Mouse (Mus musculus): ENCODE results near the gene Slc22a5. TPM values are rescaled to one million over a fixed set of nuclear protein-coding genes. Genes with fewer than 3 reads are reported as not detected.

The Slc22a5 gene
- total RNA-seq, 2 experiments from 2014 or later: 10.6 to 10.7 TPM

- DNase-seq: no peak
Measured at GRCm38 (mm10) chr11:53841514-53841913, 49.9 kb downstream of the Slc22a5 start.

DNA sequence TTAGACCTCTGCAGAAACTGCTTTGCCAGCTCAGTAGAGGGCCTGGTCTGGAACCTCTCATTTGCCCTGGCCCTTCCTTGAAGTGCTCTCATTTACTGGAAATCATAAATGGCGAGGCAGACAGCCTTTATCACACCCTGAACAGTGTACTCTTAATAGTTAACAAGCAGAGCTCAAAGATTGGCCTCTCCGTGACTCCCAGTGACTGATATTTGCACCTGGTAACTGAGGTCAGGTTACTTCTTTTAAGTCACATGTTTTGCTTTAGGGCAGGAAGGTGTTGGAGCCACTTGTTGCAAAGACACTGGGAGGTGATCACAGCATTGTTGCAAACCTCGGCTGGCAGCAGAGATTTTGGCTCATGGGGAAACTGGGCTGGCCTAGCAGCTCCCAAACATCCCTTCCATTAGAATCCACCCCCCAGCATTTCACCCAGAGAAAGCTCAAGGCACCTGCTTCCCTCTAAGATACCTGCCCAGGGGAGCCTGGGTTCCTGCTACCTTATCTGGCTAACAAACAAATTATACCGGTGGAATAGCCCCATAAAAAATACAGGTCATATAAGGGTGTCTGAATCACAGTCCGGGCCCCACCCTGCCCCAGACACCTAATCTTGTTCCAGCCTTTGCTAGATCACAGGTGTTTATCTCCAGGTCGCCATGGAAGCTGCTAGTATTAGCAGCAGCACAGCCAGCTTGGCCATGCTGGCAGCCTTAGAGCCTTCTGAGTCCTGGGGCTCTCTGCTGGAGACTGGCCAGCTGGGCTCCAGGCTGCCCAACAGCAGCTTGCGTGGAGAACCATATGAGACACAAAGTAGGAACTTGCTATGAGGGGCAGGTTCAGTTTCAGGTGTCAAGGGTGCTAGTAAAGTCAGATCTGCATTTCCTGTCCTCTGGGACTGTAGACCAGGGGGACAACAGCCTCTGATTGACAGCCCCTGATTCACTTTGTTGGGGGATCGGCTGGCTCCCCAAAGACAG, 51.5 kb downstream of the Slc22a5 start:
- no peak for DNase-seq

- no peak for DNase-seq
Measured at GRCm38 (mm10) chr11:53839147-53839546, 52.3 kb downstream of the Slc22a5 start.

- no peak for DNase-seq
Measured at GRCm38 (mm10) chr11:53837731-53838130, 53.7 kb downstream of the Slc22a5 start.

- DNase-seq: no peak
Measured at GRCm38 (mm10) chr11:53835379-53836010, 56.0 kb downstream of the Slc22a5 start.

- DNase-seq: no peak
Measured at GRCm38 (mm10) chr11:53825409-53825808, 66.1 kb downstream of the Slc22a5 start.

DNA sequence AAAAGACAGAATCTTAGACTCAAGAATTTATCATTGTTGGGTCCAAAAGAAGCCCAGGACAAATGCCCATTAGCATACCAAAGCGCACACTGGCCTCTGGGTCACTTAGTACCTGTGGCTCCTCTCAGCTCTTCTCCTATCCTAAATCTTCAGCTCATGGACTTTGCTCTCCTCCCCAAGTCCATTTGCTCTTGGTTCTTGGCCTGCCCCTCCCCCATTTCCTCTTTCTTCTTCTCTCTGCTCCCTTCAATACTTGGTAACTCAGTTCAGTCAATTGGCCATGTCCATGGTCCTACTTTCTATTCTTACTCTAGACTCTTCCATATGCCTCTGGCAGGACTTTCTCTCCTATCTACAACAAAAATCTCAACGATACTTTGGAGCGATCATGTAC, 69.5 kb downstream of the Slc22a5 start:
- no peak for DNase-seq

- DNase-seq: peak; percentile 42
Measured at GRCm38 (mm10) chr11:53821230-53821944, 70.1 kb downstream of the Slc22a5 start.

DNA sequence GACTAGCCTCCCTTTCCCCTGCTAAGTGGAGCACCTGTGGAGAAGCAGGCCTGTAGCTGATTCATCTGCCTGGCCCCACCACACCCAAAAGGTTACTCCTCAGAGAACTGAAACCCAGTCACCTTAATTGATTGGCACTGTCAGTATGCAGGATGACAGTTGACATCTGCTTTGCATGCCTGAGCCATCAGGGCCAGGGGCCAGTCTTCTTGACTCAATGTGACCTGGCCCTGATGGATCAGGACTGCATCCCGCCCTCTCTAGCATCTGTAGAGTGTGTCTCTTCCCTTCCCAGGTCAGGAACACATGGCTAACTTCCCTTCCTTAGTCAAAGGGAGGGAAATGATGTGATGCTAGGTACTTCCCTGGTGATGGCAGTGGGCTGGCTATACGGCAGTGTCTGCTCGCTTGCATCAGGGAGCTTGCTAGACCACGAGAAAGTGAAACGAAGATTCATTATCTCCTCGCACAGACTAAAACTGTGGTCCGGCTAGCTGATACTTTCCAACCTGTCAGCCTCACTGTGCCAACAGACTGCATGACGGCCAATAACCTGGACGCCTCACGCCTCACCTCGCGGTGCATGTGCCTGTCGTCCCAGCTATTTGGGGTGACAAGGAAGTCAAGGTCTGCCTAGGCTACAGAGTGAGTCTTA, 70.8 kb downstream of the Slc22a5 start:
- DNase-seq: no peak

- DNase-seq: no peak
Measured at GRCm38 (mm10) chr11:53819511-53819910, 71.9 kb downstream of the Slc22a5 start.

DNA sequence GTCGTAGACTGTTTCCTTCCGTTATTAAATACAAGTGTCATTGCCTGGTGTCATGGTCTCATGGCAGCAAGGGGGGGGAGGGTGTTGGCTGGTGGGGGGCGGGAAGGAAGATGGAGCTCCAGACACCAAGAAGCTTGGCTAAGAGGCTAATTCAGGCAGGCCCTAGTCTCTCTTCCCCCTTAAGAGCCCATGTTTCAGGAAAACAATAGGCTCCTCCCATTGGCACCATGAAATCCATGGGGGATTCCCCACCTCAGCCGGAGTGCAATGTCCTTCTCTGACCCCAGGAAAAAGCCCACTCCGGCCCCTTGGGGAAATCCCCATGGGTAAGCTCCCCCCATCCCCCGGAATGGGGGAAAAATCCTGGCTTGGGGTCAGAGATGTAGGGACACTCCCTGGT, 72.7 kb downstream of the Slc22a5 start:
- peak; percentile 43 for DNase-seq

DNA sequence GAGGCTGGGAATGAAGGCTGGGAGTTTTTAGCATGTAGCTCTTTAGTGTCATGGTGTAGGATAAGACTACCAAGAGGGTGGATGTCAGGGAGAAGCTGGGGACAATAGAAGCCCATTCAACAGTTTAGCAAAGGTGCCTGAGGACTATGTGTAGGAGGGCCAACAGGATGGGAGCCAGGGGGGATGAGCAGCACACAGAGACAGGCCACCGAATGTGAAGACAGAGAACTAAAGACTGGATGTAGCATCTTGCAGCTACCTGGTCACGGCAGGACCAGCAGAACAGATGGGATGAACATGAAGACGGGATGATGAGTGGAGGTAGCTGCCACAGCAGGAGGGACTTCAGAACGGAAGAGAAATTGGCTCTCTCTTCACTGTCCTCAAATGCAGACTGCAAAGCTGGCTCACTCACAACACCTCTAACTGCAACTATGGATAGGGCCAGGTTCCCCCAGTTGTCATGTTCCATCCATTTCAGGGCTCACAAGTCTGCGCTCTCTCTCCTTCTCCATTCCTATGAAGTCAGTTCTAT, 74.6 kb downstream of the Slc22a5 start:
- no peak for DNase-seq

GRCm38 (mm10) chr11:53814810-53815209, 76.7 kb downstream of the Slc22a5 start:
- no peak for DNase-seq

Other genes with a start within 250 kb of the Slc22a5 start
- 1 to 10 TPM; 4.9 to 5.1 TPM for gene Rad50, start 184.3 kb downstream of the Slc22a5 start, total RNA-seq (2021)
- not detected for gene Il5, start 170.9 kb downstream of the Slc22a5 start, total RNA-seq (2021)
- 1 to 10 TPM; 5.1 to 9.1 TPM for gene Irf1, start 121.6 kb downstream of the Slc22a5 start, total RNA-seq (2021)
- gene Gm17334, start 118.5 kb downstream of the Slc22a5 start, total RNA-seq (2021): not detected
- 1 to 10 TPM; 2.0 TPM for gene Gm12216, start 32.4 kb downstream of the Slc22a5 start, total RNA-seq (2021)
- 1 to 10 TPM in 1 of 2 experiments, under 1 TPM in 1; 1.00 to 1.4 TPM for gene Slc22a21, start 88.7 kb upstream of the Slc22a5 start, total RNA-seq (2021)
- gene Slc22a4, start 136.4 kb upstream of the Slc22a5 start, total RNA-seq (2021): 1 to 10 TPM; 1.6 to 6.9 TPM
- 1 to 10 TPM; 8.6 to 10.0 TPM for gene Pdlim4, start 177.4 kb upstream of the Slc22a5 start, total RNA-seq (2021)
- gene P4ha2, start 208.4 kb upstream of the Slc22a5 start, total RNA-seq (2021): 10 to 100 TPM; 25.6 to 32.3 TPM